Mouse (Mus musculus) limb, embryonic 14.5 days (tissue): Measurements from ENCODE around the gene Acer2. TPM values are rescaled to one million over a fixed set of nuclear protein-coding genes. Genes with fewer than 3 reads are reported as not detected.

Experiments used
- ATAC-seq: fragments of 200-750 bp; cut with Nextera tagmentation; 2 replicates; pipeline ENCODE4 v1.8.0; 2017; ENCODE audit warnings: low read depth, moderate number of reproducible peaks, moderate TSS enrichment; ENCODE audit not compliant: low FRiP score
- DNase-seq: peaks from one replicate; pipeline ENCODE4 v3.0.0-alpha.2; 2015; ENCODE audit warnings: low spot score
- H3K27ac ChIP-seq: fragments of 300-500 bp; sonication (generic); replicated peaks from 2 replicates; pipeline ENCODE4 v1.5.1; 2014; ENCODE audit warnings: low read depth, mild to moderate bottlenecking, low read length, moderate library complexity, mixed read lengths
- H3K27me3 ChIP-seq: fragments of 300-500 bp; sonication (generic); 2 replicates; pipeline ENCODE4 v1.6.1; 2014; ENCODE audit warnings: low read length, mixed read lengths; ENCODE audit not compliant: control insufficient read depth, insufficient read depth
- H3K36me3 ChIP-seq: fragments of 300-500 bp; sonication (generic); 2 replicates; pipeline ENCODE4 v1.6.1; 2014; ENCODE audit warnings: mild to moderate bottlenecking, low read length, moderate library complexity, mixed read lengths; ENCODE audit not compliant: control insufficient read depth, insufficient read depth
- H3K4me1 ChIP-seq: fragments of 300-500 bp; sonication (generic); 2 replicates; pipeline ENCODE4 v1.6.1; 2014; ENCODE audit warnings: antibody characterized with exemption, low read length, mixed read lengths; ENCODE audit not compliant: control insufficient read depth, insufficient read depth
- H3K4me2 ChIP-seq: fragments of 300-500 bp; sonication (generic); replicated peaks from 2 replicates; pipeline ENCODE4 v1.6.1; 2014; ENCODE audit warnings: low read depth, mild to moderate bottlenecking, low read length, moderate library complexity; ENCODE audit not compliant: severe bottlenecking
- H3K4me3 ChIP-seq: fragments of 300-500 bp; sonication (generic); replicated peaks from 2 replicates; pipeline ENCODE4 v1.5.1; 2014; ENCODE audit warnings: low read length
- H3K9ac ChIP-seq: fragments of 300-500 bp; sonication (generic); 2 replicates; pipeline ENCODE4 v1.6.1; 2014; ENCODE audit warnings: mild to moderate bottlenecking, low read depth, low read length, moderate library complexity; ENCODE audit not compliant: severe bottlenecking
- H3K9me3 ChIP-seq: fragments of 300-500 bp; sonication (generic); 2 replicates; pipeline ENCODE4 v1.6.1; 2016; ENCODE audit warnings: low read length; ENCODE audit not compliant: control insufficient read depth
- POLR2A ChIP-seq: fragments of 200-500 bp; IDR thresholded peaks from 2 replicates; pipeline ENCODE4 v1.8.0; 2012; ENCODE audit warnings: inconsistent platforms, mild to moderate bottlenecking, moderate library complexity, borderline replicate concordance; ENCODE audit not compliant: insufficient read depth, insufficient read length; ENCODE audit errors: extremely low read depth
- WGBS: fragments of 180-500 bp; shearing (Covaris S2); extraction: QIAGEN DNeasy Blood & Tissue Kit; methylation state at CpG from one replicate; pipeline ENCODE4 v1.1.7; 2014; 5-methylcytosine and 5-hydroxymethylcytosine counted together
- polyA plus RNA-seq, 2 experiments: library from polyadenylated mRNA; depleted of rRNA in 1 of 2; stranded (reverse) in 1 of 2; unstranded in 1 of 2; fragments of >200 nt; fragmentation: Nextera tagmentation in 1 of 2; extraction: Ambion mirVana in 1 of 2; gene quantifications; 2 replicates each; pipeline versions ENCODE4 v1.2.1 to v1.2.3; 2012 to 2014

Gene Acer2
- polyA plus RNA-seq, 2 experiments, result 8.6 to 15.9 TPM

GRCm38 (mm10) chr4:86924804-86925458 is 50.7 kb downstream of the Acer2 start:
- 7% methylated on average over 9 of the region's 9 CpGs for whole genome bisulfite sequencing
- H3K4me3 ChIP-seq, result no peak overlapping the region
- no peak for TF ChIP-seq POLR2A
- no peaks in the 10 kb centered on the region for H3K27me3 ChIP-seq
- no peaks in the 10 kb centered on the region for H3K9me3 ChIP-seq
- no peaks in the 10 kb centered on the region for H3K36me3 ChIP-seq
- DNase-seq, result peak; percentile 91
- peak; percentile 64; the same call in 1 of the 2 replicates for ATAC-seq
- no peak overlapping the region for H3K9ac ChIP-seq
- no peak overlapping the region; the same call in 1 of the 2 replicates for H3K4me2 ChIP-seq
- H3K4me1 ChIP-seq, result no peaks in the 10 kb centered on the region
- no peak overlapping the region for H3K27ac ChIP-seq

GRCm38 (mm10) chr4:86926997-86927396 is 52.8 kb downstream of the Acer2 start:
- no peak overlapping the region for H3K27ac ChIP-seq
- H3K27me3 ChIP-seq, result no peaks in the 10 kb centered on the region
- no peak overlapping the region for H3K9ac ChIP-seq
- no peak for DNase-seq
- TF ChIP-seq POLR2A, result no peak
- ATAC-seq, result no peak
- no peaks in the 10 kb centered on the region for H3K9me3 ChIP-seq
- no peak overlapping the region for H3K4me2 ChIP-seq
- WGBS, result 75% methylated on average over 3 of the region's 3 CpGs
- no peaks in the 10 kb centered on the region for H3K36me3 ChIP-seq
- H3K4me3 ChIP-seq, result no peak overlapping the region
- 0 out of 2 replicates have a peak, but pooled peaks cover 3% of the 10 kb centered on the region for H3K4me1 ChIP-seq

GRCm38 (mm10) chr4:86930101-86930635 is 56.0 kb downstream of the Acer2 start:
- DNase-seq (no peak), ATAC-seq (peak; percentile 17; the same call in 1 of the 2 replicates)
- Histone ChIP-seq H3K4me1 (0 out of 2 replicates have a peak, but pooled peaks cover 3% of the 10 kb centered on the region), H3K27ac (no peak overlapping the region), H3K9me3 (no peaks in the 10 kb centered on the region), H3K4me2 (peak overlapping the region; percentile 53), H3K9ac (no peak overlapping the region), H3K36me3 (no peaks in the 10 kb centered on the region), H3K27me3 (no peaks in the 10 kb centered on the region), H3K4me3 (peak overlapping the region; percentile 47)
- 87% methylated on average over 7 of the region's 7 CpGs for WGBS
- no peak for TF ChIP-seq POLR2A

GRCm38 (mm10) chr4:86930636-86931456 is 56.6 kb downstream of the Acer2 start:
- no peaks in the 10 kb centered on the region for H3K27me3 ChIP-seq
- no peaks in the 10 kb centered on the region for H3K9me3 ChIP-seq
- no peaks in the 10 kb centered on the region for H3K36me3 ChIP-seq
- peak overlapping the region; percentile 63 for H3K27ac ChIP-seq
- peak overlapping the region; percentile 53 for H3K4me2 ChIP-seq
- H3K9ac ChIP-seq, result peak overlapping the region; percentile 68
- 0 out of 2 replicates have a peak, but pooled peaks cover 3% of the 10 kb centered on the region for H3K4me1 ChIP-seq
- TF ChIP-seq POLR2A, result peak; percentile 58; the same call in 1 of the 2 replicates
- WGBS, result 9% methylated on average over 33 of the region's 33 CpGs
- peak overlapping the region; percentile 47 for H3K4me3 ChIP-seq
- DNase-seq (peak; percentile 63), ATAC-seq (peak; percentile 73)

GRCm38 (mm10) chr4:86933026-86933425 is 58.8 kb downstream of the Acer2 start:
- H3K4me1 ChIP-seq, result 0 out of 2 replicates have a peak, but pooled peaks cover 3% of the 10 kb centered on the region
- H3K9me3 ChIP-seq, result no peaks in the 10 kb centered on the region
- H3K4me2 ChIP-seq, result no peak overlapping the region
- DNase-seq (no peak), ATAC-seq (no peak)
- no peak overlapping the region for H3K4me3 ChIP-seq
- no peaks in the 10 kb centered on the region for H3K27me3 ChIP-seq
- no peak overlapping the region for H3K27ac ChIP-seq
- no peaks in the 10 kb centered on the region for H3K36me3 ChIP-seq
- H3K9ac ChIP-seq, result no peak overlapping the region
- TF ChIP-seq POLR2A, result no peak
- 90% methylated on average over 6 of the region's 6 CpGs for WGBS
